Mouse (Mus musculus): ENCODE results near the gene Hagh. TPM values are rescaled to one million over a fixed set of nuclear protein-coding genes. Genes with fewer than 3 reads are reported as not detected.

Gene Hagh
- polyA plus RNA-seq, 1 experiment = 92.4 TPM

- no peaks in the 10 kb centered on the region for H3K4me1 ChIP-seq (ENCODE audit: control insufficient read depth, insufficient read depth, low read length)
- H3K4me3 ChIP-seq (replicated peaks; ENCODE audit: control insufficient read depth, low read depth, low read length) = no peak overlapping the region
- no peak overlapping the region for H3K27ac ChIP-seq (ENCODE audit: control insufficient read depth, insufficient read depth, low read depth, low read length, poor library complexity)
- TF ChIP-seq CTCF (IDR thresholded peaks at IDR 0.05; ENCODE audit: control insufficient read depth, insufficient read depth, low read length) (peak; percentile 54; the same call in 1 of the 2 replicates), POLR2A (IDR thresholded peaks at IDR 0.05; ENCODE audit: borderline replicate concordance, control insufficient read depth, low read depth, low read length) (no peak)
- 58% methylated on average over 4 of the region's 4 CpGs for WGBS
Measured at GRCm38 (mm10) chr17:24841133-24841532, 1.2 kb downstream of the Hagh start.

GRCm38 (mm10) chr17:24842631-24843030, 2.7 kb downstream of the Hagh start:
- Histone ChIP-seq H3K4me3 (replicated peaks; ENCODE audit: control insufficient read depth, low read depth, low read length) (no peak overlapping the region), H3K4me1 (ENCODE audit: control insufficient read depth, insufficient read depth, low read length) (no peaks in the 10 kb centered on the region; the same call in 1 of the 2 replicates), H3K27ac (ENCODE audit: control insufficient read depth, insufficient read depth, low read depth, low read length, poor library complexity) (no peak overlapping the region)
- WGBS = 67% methylated on average over 2 of the region's 2 CpGs
- TF ChIP-seq CTCF (IDR thresholded peaks at IDR 0.05; ENCODE audit: control insufficient read depth, insufficient read depth, low read length) = peak; percentile 48; the same call in 1 of the 2 replicates
- no peak for TF ChIP-seq POLR2A (IDR thresholded peaks at IDR 0.05; ENCODE audit: borderline replicate concordance, control insufficient read depth, low read depth, low read length)

GRCm38 (mm10) chr17:24844525-24844924, 4.6 kb downstream of the Hagh start:
- no peak for TF ChIP-seq CTCF (IDR thresholded peaks at IDR 0.05; ENCODE audit: control insufficient read depth, insufficient read depth, low read length)
- no peaks in the 10 kb centered on the region; the same call in 1 of the 2 replicates for H3K4me1 ChIP-seq (ENCODE audit: control insufficient read depth, insufficient read depth, low read length)
- no peak overlapping the region for H3K4me3 ChIP-seq (replicated peaks; ENCODE audit: control insufficient read depth, low read depth, low read length)
- no peak overlapping the region for H3K27ac ChIP-seq (ENCODE audit: control insufficient read depth, insufficient read depth, low read depth, low read length, poor library complexity)
- 82% methylated on average over 9 of the region's 9 CpGs for WGBS

GRCm38 (mm10) chr17:24847386-24847785, 7.4 kb downstream of the Hagh start:
- H3K4me1 ChIP-seq (ENCODE audit: control insufficient read depth, insufficient read depth, low read length) = no peaks in the 10 kb centered on the region; the same call in 1 of the 2 replicates
- 79% methylated on average over 1 of the region's 1 CpGs for WGBS
- H3K27ac ChIP-seq (ENCODE audit: control insufficient read depth, insufficient read depth, low read depth, low read length, poor library complexity) = no peak overlapping the region
- peak overlapping the region; percentile 48 for H3K4me3 ChIP-seq (replicated peaks; ENCODE audit: control insufficient read depth, low read depth, low read length)
- TF ChIP-seq CTCF (IDR thresholded peaks at IDR 0.05; ENCODE audit: control insufficient read depth, insufficient read depth, low read length) (no peak), POLR2A (IDR thresholded peaks at IDR 0.05; ENCODE audit: borderline replicate concordance, control insufficient read depth, low read depth, low read length) (no peak)

- Histone ChIP-seq H3K4me3 (replicated peaks; ENCODE audit: control insufficient read depth, low read depth, low read length) (peak overlapping the region; percentile 76), H3K27ac (ENCODE audit: control insufficient read depth, insufficient read depth, low read depth, low read length, poor library complexity) (peak overlapping the region; percentile 79), H3K4me1 (ENCODE audit: control insufficient read depth, insufficient read depth, low read length) (no peaks in the 10 kb centered on the region; the same call in 1 of the 2 replicates)
- TF ChIP-seq CTCF (IDR thresholded peaks at IDR 0.05; ENCODE audit: control insufficient read depth, insufficient read depth, low read length) = no peak
- TF ChIP-seq POLR2A (IDR thresholded peaks at IDR 0.05; ENCODE audit: borderline replicate concordance, control insufficient read depth, low read depth, low read length) = no peak
Measured at GRCm38 (mm10) chr17:24848600-24849031, 8.7 kb downstream of the Hagh start.

- no peaks in the 10 kb centered on the region; the same call in 1 of the 2 replicates for H3K4me1 ChIP-seq (ENCODE audit: control insufficient read depth, insufficient read depth, low read length)
- peak overlapping the region; percentile 96 for H3K27ac ChIP-seq (ENCODE audit: control insufficient read depth, insufficient read depth, low read depth, low read length, poor library complexity)
- peak overlapping the region; percentile 93 for H3K4me3 ChIP-seq (replicated peaks; ENCODE audit: control insufficient read depth, low read depth, low read length)
- whole genome bisulfite sequencing = under 1% methylated on average over 21 of the region's 21 CpGs
- TF ChIP-seq POLR2A (IDR thresholded peaks at IDR 0.05; ENCODE audit: borderline replicate concordance, control insufficient read depth, low read depth, low read length) = no peak; the same call in 1 of the 2 replicates
- peak; percentile 32; the same call in 1 of the 2 replicates for TF ChIP-seq CTCF (IDR thresholded peaks at IDR 0.05; ENCODE audit: control insufficient read depth, insufficient read depth, low read length)
Measured at GRCm38 (mm10) chr17:24849733-24850064, 9.8 kb downstream of the Hagh start.

GRCm38 (mm10) chr17:24850065-24850772, 10.3 kb downstream of the Hagh start, which contains the start of gene Fahd1:
Fahd1 (minus strand) TSS chr17:24850364.
- H3K4me1 ChIP-seq (ENCODE audit: control insufficient read depth, insufficient read depth, low read length) = no peaks in the 10 kb centered on the region; the same call in 1 of the 2 replicates
- TF ChIP-seq CTCF (IDR thresholded peaks at IDR 0.05; ENCODE audit: control insufficient read depth, insufficient read depth, low read length) = no peak
- peak; percentile 91 for TF ChIP-seq POLR2A (IDR thresholded peaks at IDR 0.05; ENCODE audit: borderline replicate concordance, control insufficient read depth, low read depth, low read length)
- peak within 1 kb of the TSS; percentile 96 for H3K27ac ChIP-seq (ENCODE audit: control insufficient read depth, insufficient read depth, low read depth, low read length, poor library complexity)
- WGBS = under 1% methylated on average over 58 of the region's 58 CpGs
- peak within 1 kb of the TSS; percentile 93 for H3K4me3 ChIP-seq (replicated peaks; ENCODE audit: control insufficient read depth, low read depth, low read length)

- whole genome bisulfite sequencing = under 1% methylated on average over 20 of the region's 20 CpGs
- Histone ChIP-seq H3K4me1 (ENCODE audit: control insufficient read depth, insufficient read depth, low read length) (no peaks in the 10 kb centered on the region; the same call in 1 of the 2 replicates), H3K27ac (ENCODE audit: control insufficient read depth, insufficient read depth, low read depth, low read length, poor library complexity) (peak overlapping the region; percentile 96), H3K4me3 (replicated peaks; ENCODE audit: control insufficient read depth, low read depth, low read length) (peak overlapping the region; percentile 88)
- TF ChIP-seq CTCF (IDR thresholded peaks at IDR 0.05; ENCODE audit: control insufficient read depth, insufficient read depth, low read length) (no peak), POLR2A (IDR thresholded peaks at IDR 0.05; ENCODE audit: borderline replicate concordance, control insufficient read depth, low read depth, low read length) (no peak)
Measured at GRCm38 (mm10) chr17:24850773-24851127, 10.8 kb downstream of the Hagh start.

Measured in bone marrow, adult 2 months (tissue).